Mouse (Mus musculus) c-Kit-positive CD71-negative TER-119-negative erythroid progenitor cells, embryonic 14.5 days (primary cell): ENCODE results near the gene Rps6kc1.
A peak's percentile ranks its signal among the peaks of the same experiment; 100 is the strongest.

Source experiments
- DNase-seq: peaks from one replicate; pipeline ENCODE4 v3.0.0-alpha.2; 2013; ENCODE audit warnings: low read depth

The Rps6kc1 gene

GRCm38 (mm10) chr1:190763756-190764155, 147.8 kb downstream of the Rps6kc1 start:
- no peak for DNase-seq

DNA sequence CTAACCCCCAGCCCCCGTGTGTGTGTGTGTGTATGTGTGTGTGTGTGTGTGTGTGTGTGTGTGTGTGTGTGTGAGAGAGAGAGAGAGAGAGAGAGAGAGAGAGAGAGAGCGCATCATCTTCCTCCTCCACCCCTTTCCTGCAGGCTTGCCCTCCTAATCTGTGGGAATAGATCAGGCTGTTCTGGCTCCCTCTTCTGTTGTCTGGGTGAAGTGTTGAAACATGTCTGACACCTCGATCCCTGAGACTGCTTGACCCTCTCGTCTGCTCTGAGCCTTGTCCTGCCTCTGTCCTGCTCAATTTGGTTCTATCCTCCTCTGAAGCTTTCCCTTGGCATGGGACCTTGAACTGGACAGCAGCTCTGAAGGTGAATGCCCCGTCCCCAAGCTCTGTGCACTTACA, 149.8 kb downstream of the Rps6kc1 start:
- DNase-seq: no peak

DNA sequence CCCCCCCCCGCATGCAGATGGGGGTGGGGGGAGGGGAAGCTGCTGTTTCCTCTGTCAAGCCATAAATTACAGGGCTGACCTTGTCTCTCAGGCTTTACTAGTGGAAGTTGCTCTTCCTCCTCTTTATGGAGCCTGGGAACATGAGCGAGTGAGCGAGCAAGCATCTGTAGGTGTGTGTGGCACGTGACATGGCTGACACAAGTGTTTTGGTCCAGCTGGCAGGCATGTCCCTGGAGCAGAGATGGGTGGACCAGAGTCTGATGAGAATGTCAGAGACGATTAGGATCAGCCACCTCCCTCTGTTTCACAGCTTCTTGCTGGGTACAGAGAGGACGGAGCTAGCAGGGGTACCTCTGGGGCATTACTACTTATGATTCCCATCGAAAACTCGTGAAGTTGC, 153.7 kb downstream of the Rps6kc1 start:
- DNase-seq: no peak

- DNase-seq: no peak
Observed at GRCm38 (mm10) chr1:190751794-190752570, 159.6 kb downstream of the Rps6kc1 start.

DNA sequence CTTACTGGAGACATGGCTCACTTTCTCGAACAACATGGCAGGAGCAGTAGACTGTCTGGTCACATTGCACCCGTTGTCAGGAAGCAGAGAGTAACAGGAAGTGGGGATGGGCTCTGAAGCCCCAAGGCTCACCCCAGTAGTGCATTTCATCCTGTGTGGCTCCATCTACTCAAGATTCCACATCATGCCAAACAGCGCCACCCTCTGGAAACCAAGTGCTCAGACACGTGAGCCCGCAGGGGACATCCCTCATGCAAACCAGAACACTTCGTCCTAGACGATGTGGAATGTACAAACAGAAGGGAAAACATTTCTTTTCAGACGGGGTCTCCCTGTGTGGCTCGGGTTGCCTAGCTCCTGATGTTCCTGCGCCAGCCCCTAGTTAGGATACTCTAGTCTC, 162.6 kb downstream of the Rps6kc1 start:
- DNase-seq: no peak

- DNase-seq: no peak
Observed at GRCm38 (mm10) chr1:190741421-190741820, 170.1 kb downstream of the Rps6kc1 start.

GRCm38 (mm10) chr1:190732803-190733202, 178.8 kb downstream of the Rps6kc1 start:
- DNase-seq: no peak

- DNase-seq: no peak
Observed at GRCm38 (mm10) chr1:190729516-190730088, 182.0 kb downstream of the Rps6kc1 start.

DNA sequence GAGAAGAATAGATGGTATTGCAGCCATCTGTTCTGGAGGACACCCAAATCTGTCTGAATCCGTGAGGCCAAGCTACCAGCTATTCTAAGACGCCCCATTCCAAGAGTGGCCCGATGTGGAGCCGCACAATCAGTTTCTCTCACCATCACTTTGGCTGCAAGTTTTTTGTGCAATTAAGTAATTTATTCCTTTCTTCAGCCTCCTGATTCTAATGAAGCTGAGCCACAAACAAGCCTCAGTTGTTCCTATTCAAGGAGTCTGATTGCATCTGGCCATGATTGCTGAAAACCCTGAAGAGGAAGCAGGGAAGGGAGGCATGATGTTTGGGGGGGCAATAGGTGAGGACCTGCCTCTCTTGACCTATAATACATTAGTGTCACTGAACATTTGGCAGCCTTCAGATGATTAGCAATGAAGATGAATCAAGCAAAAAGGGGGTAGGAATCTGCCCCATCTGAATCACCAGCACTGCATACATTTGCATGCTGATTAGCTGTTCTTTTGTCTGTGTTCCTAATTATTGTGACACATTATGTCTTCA, 183.4 kb downstream of the Rps6kc1 start:
- no peak for DNase-seq

- no peak for DNase-seq
Observed at GRCm38 (mm10) chr1:190727385-190727784, 184.2 kb downstream of the Rps6kc1 start.

DNA sequence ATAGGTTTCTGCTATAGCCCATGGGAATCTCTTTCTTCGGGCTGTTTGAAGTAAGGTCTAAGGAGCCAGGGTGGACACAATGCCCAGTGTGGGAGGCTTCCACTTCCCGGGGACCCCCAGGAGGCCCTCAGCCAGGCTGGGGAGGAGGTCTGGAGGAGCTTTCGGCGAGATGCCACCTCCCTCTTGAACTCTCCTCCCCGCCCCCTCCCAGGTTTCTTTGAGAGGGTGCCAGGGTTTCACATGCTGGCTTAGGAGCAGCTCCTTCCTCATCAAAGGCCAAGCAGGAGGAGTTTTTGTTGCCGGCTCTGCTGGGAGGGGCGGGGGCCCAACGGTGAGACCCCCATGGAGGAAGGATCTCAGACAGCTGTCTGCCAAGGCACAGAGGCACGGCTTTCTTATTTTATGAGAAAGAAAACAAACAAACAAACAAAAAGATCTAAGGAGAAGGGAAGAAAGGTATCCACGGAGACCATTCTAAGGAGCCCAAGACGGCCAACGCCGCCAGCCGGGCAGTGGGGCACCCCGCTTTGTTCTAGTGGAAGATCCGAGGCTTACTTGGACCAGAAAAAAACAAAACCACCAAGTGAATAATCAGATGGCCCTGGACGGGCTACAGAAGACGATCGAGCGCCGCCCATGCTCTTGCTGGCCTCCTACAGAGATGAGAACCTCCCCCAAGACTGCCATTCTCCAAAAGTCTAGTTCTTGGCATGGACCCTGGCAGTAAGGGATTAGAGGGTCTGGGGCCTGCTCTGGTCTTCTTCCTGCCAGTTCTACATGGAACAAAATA, 186.8 kb downstream of the Rps6kc1 start:
- no peak for DNase-seq

DNA sequence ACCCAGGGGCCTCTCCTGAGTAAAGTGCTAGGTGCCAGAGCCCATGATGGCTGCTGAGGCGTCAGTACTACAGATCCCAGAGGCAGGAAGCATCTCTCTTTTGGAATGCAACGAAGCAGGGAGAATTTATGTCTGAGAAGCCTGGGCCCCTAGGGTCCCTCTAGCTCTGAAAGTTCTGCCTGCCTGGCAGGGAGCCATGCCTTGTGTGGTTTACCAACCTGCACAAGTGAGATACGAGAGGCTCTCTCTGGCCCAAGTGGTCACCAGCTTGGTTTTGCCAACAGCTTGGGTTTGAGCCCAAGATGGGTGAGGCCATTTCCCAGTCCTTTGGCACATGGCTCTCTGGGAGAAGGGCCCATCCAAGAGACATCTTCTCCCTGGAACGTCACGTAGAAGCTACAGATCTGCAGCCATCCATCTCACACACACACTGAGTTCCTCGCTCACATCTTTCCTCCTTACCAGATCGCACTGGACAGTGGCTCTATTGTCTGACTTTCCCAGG, 187.6 kb downstream of the Rps6kc1 start:
- DNase-seq: no peak

- DNase-seq: no peak
Observed at GRCm38 (mm10) chr1:190713848-190714247, 197.7 kb downstream of the Rps6kc1 start.

DNA sequence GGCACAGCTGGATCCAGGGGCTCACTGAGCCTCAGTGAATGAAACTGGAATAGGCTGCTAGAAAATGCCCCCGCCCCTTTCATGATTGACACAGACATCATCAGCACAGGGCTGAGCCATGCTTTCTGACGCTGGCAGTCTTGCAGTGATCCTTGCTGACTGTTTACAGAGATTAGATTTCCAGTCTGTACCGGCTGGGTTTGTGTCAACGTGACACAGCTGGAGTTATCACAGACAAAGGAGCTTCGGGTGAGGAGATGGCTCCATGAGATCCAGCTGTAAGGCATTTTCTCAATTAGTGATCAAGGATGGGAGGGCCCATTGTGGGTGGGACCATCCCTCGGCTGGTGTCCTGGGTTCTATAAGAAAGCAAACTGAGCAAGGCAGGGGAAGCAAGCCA, 214.0 kb downstream of the Rps6kc1 start:
- no peak for DNase-seq

- DNase-seq: peak; percentile 7
Observed at GRCm38 (mm10) chr1:190695589-190695988, 216.0 kb downstream of the Rps6kc1 start.

DNA sequence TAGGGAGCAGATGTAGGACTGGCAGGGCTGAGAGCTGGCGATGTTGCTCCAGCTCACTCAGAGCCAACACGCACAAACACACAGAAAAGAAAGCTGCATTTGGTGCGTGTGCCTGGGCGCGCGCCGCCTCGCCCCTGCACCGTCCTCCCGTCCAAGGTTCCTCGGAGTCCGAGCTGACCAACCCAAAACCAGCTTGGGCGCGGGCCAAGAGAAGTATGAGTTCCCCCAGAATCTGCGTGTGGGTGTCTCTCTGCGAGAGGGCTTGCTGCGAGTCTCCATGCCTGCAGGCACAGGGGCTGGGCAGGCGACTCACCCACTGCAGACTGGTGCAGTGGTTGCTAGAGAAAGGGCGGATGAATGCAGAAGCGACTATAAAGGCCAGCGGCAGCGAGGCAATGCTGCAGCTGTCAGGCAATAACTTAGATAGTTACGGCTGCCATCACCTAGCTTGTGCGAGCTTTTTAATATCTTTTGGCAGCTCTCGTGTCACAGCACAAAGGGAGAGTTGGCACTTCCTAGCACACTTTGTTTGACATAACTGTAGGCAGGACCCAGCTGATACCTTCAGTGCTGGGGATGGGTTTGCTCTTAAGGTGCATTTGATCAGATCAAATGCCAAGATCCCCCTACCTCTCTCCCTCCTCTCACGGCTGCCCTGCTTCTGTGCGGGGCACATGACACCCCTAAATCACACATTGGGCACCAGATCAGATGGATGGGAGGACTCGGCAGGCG, 220.9 kb downstream of the Rps6kc1 start:
- DNase-seq: no peak

- no peak for DNase-seq
Observed at GRCm38 (mm10) chr1:190683060-190683459, 228.5 kb downstream of the Rps6kc1 start.

- no peak for DNase-seq
Observed at GRCm38 (mm10) chr1:190682021-190682926, 229.3 kb downstream of the Rps6kc1 start.

DNA sequence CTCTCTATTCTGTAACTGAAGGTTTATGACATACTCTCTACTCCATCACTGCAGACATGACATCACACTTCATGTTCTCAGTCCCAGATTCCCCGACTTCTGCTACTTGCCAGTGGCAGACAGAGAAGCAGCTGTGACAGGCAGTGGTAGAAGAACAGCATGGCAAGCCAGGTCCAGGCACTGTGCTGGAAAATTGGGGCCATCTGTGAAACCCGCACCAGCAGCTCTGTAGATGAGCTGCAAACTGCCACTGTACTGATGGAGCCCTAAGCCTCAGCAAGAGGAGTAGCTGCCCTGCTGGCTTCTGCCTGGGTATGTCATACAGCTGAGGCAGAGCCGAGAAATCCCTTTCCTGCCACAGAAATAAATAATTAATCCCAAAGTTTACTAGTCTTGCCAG, 236.1 kb downstream of the Rps6kc1 start:
- DNase-seq: no peak

DNA sequence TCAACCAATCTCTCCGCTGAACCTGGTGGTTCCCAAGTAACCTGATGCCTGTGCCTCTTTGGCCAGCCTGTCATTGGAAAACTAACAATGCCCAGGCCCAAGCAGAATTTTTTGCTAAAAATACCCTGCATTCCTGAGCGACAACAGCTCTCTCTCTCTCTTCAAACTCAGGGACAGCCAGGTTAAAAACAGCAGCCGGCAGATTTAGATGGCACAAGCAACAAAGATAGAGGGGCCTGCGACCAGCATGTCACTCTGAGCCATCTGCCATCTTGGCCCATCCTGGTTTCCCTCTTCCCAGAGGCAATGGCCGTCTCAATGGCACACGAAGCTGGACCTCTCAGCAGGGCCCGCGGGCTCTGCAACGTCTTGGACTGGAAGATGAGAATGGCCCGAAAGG, 242.5 kb downstream of the Rps6kc1 start:
- no peak for DNase-seq

DNA sequence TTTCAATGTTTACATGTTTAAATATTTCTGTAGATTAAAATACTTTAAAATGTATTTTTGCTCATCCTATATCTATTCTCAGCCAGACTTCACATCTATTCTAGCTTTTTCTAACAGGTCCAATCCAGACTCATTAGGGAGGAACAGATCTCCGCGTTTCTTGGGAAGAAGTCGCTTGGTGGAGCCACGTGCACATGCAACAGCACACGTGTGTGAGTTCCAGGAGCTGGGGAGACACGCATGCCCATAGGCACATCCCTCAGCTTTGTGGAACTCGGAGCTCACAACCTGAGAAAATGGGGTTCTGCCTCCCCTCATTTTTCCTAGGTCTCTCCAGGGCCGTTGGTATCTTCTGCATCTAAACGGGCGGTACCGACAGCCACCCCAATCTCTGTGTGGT, 243.7 kb downstream of the Rps6kc1 start:
- DNase-seq: no peak
